Mouse (Mus musculus): ENCODE data around the gene Gm960.
A peak's percentile ranks its signal among the peaks of the same experiment; 100 is the strongest.

Gene Gm960

GRCm38 (mm10) chr19:4698205-4698677 lies at the start of gene Gm960:
TSS of gene Gm960 (minus strand) at chr19:4698668.
- DNase-seq = peak; percentile 90

GRCm38 (mm10) chr19:4747631-4748312 lies 49.3 kb upstream of the Gm960 start:
- no peak for DNase-seq

- no peak for DNase-seq
These were observed 48.1 kb upstream of the Gm960 start for GRCm38 (mm10) chr19:4746611-4747010.

- DNase-seq = no peak
These were observed 47.2 kb upstream of the Gm960 start for GRCm38 (mm10) chr19:4745681-4746080.

- no peak for DNase-seq
These were observed 46.6 kb upstream of the Gm960 start for GRCm38 (mm10) chr19:4745057-4745456.

- no peak for DNase-seq
These were observed 45.6 kb upstream of the Gm960 start for GRCm38 (mm10) chr19:4744026-4744425.

- peak; percentile 49 for DNase-seq
These were observed 45.1 kb upstream of the Gm960 start for GRCm38 (mm10) chr19:4743524-4743923.

- no peak for DNase-seq
These were observed 43.8 kb upstream of the Gm960 start for GRCm38 (mm10) chr19:4742229-4742628.

GRCm38 (mm10) chr19:4741482-4741881 lies 43.0 kb upstream of the Gm960 start:
- DNase-seq = no peak

GRCm38 (mm10) chr19:4739762-4740161 lies 41.3 kb upstream of the Gm960 start:
- DNase-seq = no peak

GRCm38 (mm10) chr19:4739053-4739452 lies 40.6 kb upstream of the Gm960 start:
- DNase-seq = no peak

GRCm38 (mm10) chr19:4737866-4738265 lies 39.4 kb upstream of the Gm960 start:
- DNase-seq = no peak

- no peak for DNase-seq
These were observed 34.6 kb upstream of the Gm960 start for GRCm38 (mm10) chr19:4733052-4733451.

- DNase-seq = no peak
These were observed 30.7 kb upstream of the Gm960 start for GRCm38 (mm10) chr19:4729186-4729585.

- DNase-seq = no peak
These were observed 22.3 kb upstream of the Gm960 start for GRCm38 (mm10) chr19:4720671-4721244.

- no peak for DNase-seq
These were observed 21.6 kb upstream of the Gm960 start for GRCm38 (mm10) chr19:4720112-4720511.

GRCm38 (mm10) chr19:4719351-4719764 lies 20.9 kb upstream of the Gm960 start:
- no peak for DNase-seq

GRCm38 (mm10) chr19:4718716-4719115 lies 20.2 kb upstream of the Gm960 start:
- no peak for DNase-seq

GRCm38 (mm10) chr19:4717281-4717680 lies 18.8 kb upstream of the Gm960 start:
- no peak for DNase-seq

- no peak for DNase-seq
These were observed 18.3 kb upstream of the Gm960 start for GRCm38 (mm10) chr19:4716756-4717155.

GRCm38 (mm10) chr19:4713886-4714285 lies 15.4 kb upstream of the Gm960 start:
- DNase-seq = no peak

GRCm38 (mm10) chr19:4712781-4713526 lies 14.5 kb upstream of the Gm960 start:
- DNase-seq = no peak

- peak; percentile 44 for DNase-seq
These were observed 13.8 kb upstream of the Gm960 start for GRCm38 (mm10) chr19:4712156-4712780.
